Comparison of ENCODE assay signal across 19 mouse cellular contexts in genomic region chr12:80693700-80694099, GRCm38 (mm10). TPM values are rescaled to one million over a fixed set of nuclear protein-coding genes. Genes with fewer than 3 reads are reported as not detected.
A peak's percentile ranks its signal among the peaks of the same experiment; 100 is the strongest.
DNase-seq lines count a peak whose midpoint lies in the region; ATAC-seq and TF ChIP-seq lines count a peak whose summit lies in the region.
"Had no signal": no experiment of that assay in that cellular context is flagged by ENCODE, and none has a peak within 500 bp of the region (broad histone marks: within the 10 kb centered on the region; RNA-seq: fewer than 3 reads in every experiment).

No protein-coding gene starts in this region.

- no peak overlapping the region for H3K27ac ChIP-seq in heart, embryonic 10.5 days
- no peak overlapping the region for H3K27ac ChIP-seq in lung, embryonic 14.5 days (ENCODE audit: low read depth)
- H3K27ac ChIP-seq in neural tube, embryonic 15.5 days (replicated peaks): no peak overlapping the region
- no peak overlapping the region for H3K27ac ChIP-seq in forebrain, embryonic 11.5 days (ENCODE audit: low read depth, low read length)
- H3K27ac ChIP-seq: forebrain, embryonic 13.5 days; hindbrain, embryonic 14.5 days; liver, embryonic 15.5 days had no signal

- peaks cover 79% of the 10 kb centered on the region for H3K27me3 ChIP-seq in heart, embryonic 10.5 days (ENCODE audit: insufficient read depth, poor library complexity, severe bottlenecking)
- peaks cover 37% of the 10 kb centered on the region for H3K27me3 ChIP-seq in lung, embryonic 14.5 days (ENCODE audit: insufficient read depth, low read length)
- peaks cover 52% of the 10 kb centered on the region for H3K27me3 ChIP-seq in neural tube, embryonic 15.5 days (replicated peaks)
- peaks cover 34% of the 10 kb centered on the region for H3K27me3 ChIP-seq in forebrain, embryonic 11.5 days (ENCODE audit: control insufficient read depth, insufficient read depth, low read length)

- no peak overlapping the region for H3K9ac ChIP-seq in lung, embryonic 14.5 days
- H3K9ac ChIP-seq in neural tube, embryonic 15.5 days (replicated peaks): no peak overlapping the region
- H3K9ac ChIP-seq in forebrain, embryonic 11.5 days (ENCODE audit: low read length): no peak overlapping the region
- H3K9ac ChIP-seq: forebrain, embryonic 13.5 days; liver, embryonic 15.5 days had no signal

- ATAC-seq in lung, embryonic 14.5 days (ENCODE audit: insufficient read depth): no peak
- ATAC-seq in neural tube, embryonic 15.5 days (ENCODE audit: low FRiP score): no peak
- no peak for ATAC-seq in forebrain, embryonic 11.5 days (replicated peaks; ENCODE audit: low FRiP score)
- ATAC-seq: forebrain, embryonic 13.5 days had no signal

- DNase-seq in heart, embryonic 10.5 days (ENCODE audit: low spot score): no peak
- DNase-seq in heart, postnatal 10 days: no peak
- DNase-seq in lung, embryonic 14.5 days: no peak
- DNase-seq in lung, postnatal 36 days: no peak
- DNase-seq in brain, embryonic 14.5 days (ENCODE audit: low read depth): peak; percentile 23
- DNase-seq in forebrain, embryonic 11.5 days (ENCODE audit: low spot score): no peak
- DNase-seq in spleen, postnatal 4 days (ENCODE audit: low spot score in 2 of 2): no peak
- DNase-seq: cerebellum, postnatal 14 days; gastrocnemius, postnatal 36 days; kidney, postnatal 25 days; right cerebral cortex, postnatal 25 days; thymus, adult 18-20 months had no signal

- TF ChIP-seq POLR2A in brain, embryonic 14.5 days (IDR thresholded peaks at IDR 0.05; ENCODE audit: borderline replicate concordance, extremely low read depth, insufficient read depth, insufficient read length, poor library complexity, severe bottlenecking): no peak

- peak overlapping the region; percentile 72; the same call in 1 of the 2 replicates for H3K4me2 ChIP-seq in lung, embryonic 14.5 days
- H3K4me2 ChIP-seq in neural tube, embryonic 15.5 days: peak overlapping the region; percentile 66
- H3K4me2 ChIP-seq in forebrain, embryonic 11.5 days (ENCODE audit: low read depth, low read length, severe bottlenecking): no peak overlapping the region

- 0 out of 2 replicates have a peak overlapping the region, but pooled peaks have one; percentile 59 for H3K4me3 ChIP-seq in heart, embryonic 10.5 days
- no peak overlapping the region for H3K4me3 ChIP-seq in lung, embryonic 14.5 days (ENCODE audit: low read depth, low read length)
- H3K4me3 ChIP-seq in neural tube, embryonic 15.5 days (replicated peaks): peak overlapping the region; percentile 46
- no peak overlapping the region for H3K4me3 ChIP-seq in forebrain, embryonic 11.5 days (ENCODE audit: low read depth, low read length)
- H3K4me3 ChIP-seq: megakaryocyte, embryonic 14.5 days had no signal

- WGBS in heart, embryonic 10.5 days: 34% methylated on average over 2 of the region's 2 CpGs
- WGBS in lung, embryonic 14.5 days: 25% methylated on average over 2 of the region's 2 CpGs
- 38% methylated on average over 2 of the region's 2 CpGs for WGBS in neural tube, embryonic 15.5 days
- WGBS in forebrain, embryonic 11.5 days: 57% methylated on average over 2 of the region's 2 CpGs

- no peaks in the 10 kb centered on the region for H3K36me3 ChIP-seq in heart, embryonic 10.5 days
- H3K36me3 ChIP-seq in lung, embryonic 14.5 days (ENCODE audit: insufficient read depth): no peaks in the 10 kb centered on the region
- no peaks in the 10 kb centered on the region for H3K36me3 ChIP-seq in neural tube, embryonic 15.5 days
- no peaks in the 10 kb centered on the region for H3K36me3 ChIP-seq in forebrain, embryonic 11.5 days (ENCODE audit: control insufficient read depth, insufficient read depth, low read length)
- H3K36me3 ChIP-seq: liver, embryonic 15.5 days had no signal

- H3K9me3 ChIP-seq in heart, embryonic 10.5 days: no peaks in the 10 kb centered on the region
- H3K9me3 ChIP-seq in lung, embryonic 14.5 days (ENCODE audit: low read depth, low read length): no peaks in the 10 kb centered on the region
- no peaks in the 10 kb centered on the region for H3K9me3 ChIP-seq in neural tube, embryonic 15.5 days (replicated peaks)
- no peaks in the 10 kb centered on the region for H3K9me3 ChIP-seq in forebrain, embryonic 11.5 days (ENCODE audit: control insufficient read depth, low read length)
- H3K9me3 ChIP-seq: forebrain, embryonic 13.5 days; liver, embryonic 15.5 days had no signal

- TF ChIP-seq CTCF in lung, embryonic 14.5 days (IDR thresholded peaks at IDR 0.05; ENCODE audit: low read depth): no peak
- no peak for TF ChIP-seq CTCF in brain, embryonic 14.5 days (IDR thresholded peaks at IDR 0.05; ENCODE audit: borderline replicate concordance, extremely low read depth, insufficient read depth, insufficient read length)

- intact Hi-C loops in heart, postnatal 10 days (cut with DNase I): no loop called here

- peaks cover 33% of the 10 kb centered on the region for H3K4me1 ChIP-seq in heart, embryonic 10.5 days
- H3K4me1 ChIP-seq in lung, embryonic 14.5 days (ENCODE audit: insufficient read depth): peaks cover 6% of the 10 kb centered on the region; the same call in 1 of the 2 replicates
- peaks cover 20% of the 10 kb centered on the region for H3K4me1 ChIP-seq in neural tube, embryonic 15.5 days
- H3K4me1 ChIP-seq in forebrain, embryonic 11.5 days (replicated peaks; ENCODE audit: control insufficient read depth, insufficient read depth, low read length): peaks cover 14% of the 10 kb centered on the region

RNA-seq across cellular contexts. Expression of gene Plekhd1, which starts 1.3 kb away (rescaled TPM):
- 0.38 and 0.63 TPM in 2 replicates for polyA plus RNA-seq in heart, embryonic 10.5 days (2016; fragmentation: Nextera tagmentation; extraction: Ambion mirVana)
- total RNA-seq in heart, postnatal 10 days (2021): under 1 TPM; 0.25 to 0.60 TPM
- polyA plus RNA-seq in lung, embryonic 14.5 days (2014; fragmentation: Nextera tagmentation; extraction: Ambion mirVana): 2.7 and 4.6 TPM in 2 replicates
- 2.0 and 3.5 TPM in 2 replicates for polyA plus RNA-seq in brain, embryonic 14.5 days (2012; rRNA removed)
- polyA plus RNA-seq in neural tube, embryonic 15.5 days (2015; fragmentation: Nextera tagmentation; extraction: Ambion mirVana): 10.5 and 11.8 TPM in 2 replicates
- polyA plus RNA-seq in forebrain, embryonic 11.5 days (2014; fragmentation: Nextera tagmentation; extraction: Ambion mirVana): 0.48 and 0.60 TPM in 2 replicates
- total RNA-seq: adrenal gland, adult 18-20 months; gastrocnemius, postnatal 36 days; MEL had no signal

RNA-seq across cellular contexts. Expression of gene Erh, which starts 49.6 kb away (rescaled TPM):
- polyA plus RNA-seq in heart, embryonic 10.5 days (2016; fragmentation: Nextera tagmentation; extraction: Ambion mirVana): 265 and 347 TPM in 2 replicates
- total RNA-seq in heart, postnatal 10 days (2021): 10 to 100 TPM; 43.6 to 60.4 TPM
- 357 and 369 TPM in 2 replicates for polyA plus RNA-seq in lung, embryonic 14.5 days (2014; fragmentation: Nextera tagmentation; extraction: Ambion mirVana)
- 317 and 398 TPM in 2 replicates for polyA plus RNA-seq in brain, embryonic 14.5 days (2012; rRNA removed)
- 258 and 270 TPM in 2 replicates for polyA plus RNA-seq in neural tube, embryonic 15.5 days (2015; fragmentation: Nextera tagmentation; extraction: Ambion mirVana)
- polyA plus RNA-seq in forebrain, embryonic 11.5 days (2014; fragmentation: Nextera tagmentation; extraction: Ambion mirVana): 400 and 407 TPM in 2 replicates

RNA-seq across cellular contexts. Expression of gene Slc39a9, which starts 50.0 kb away (rescaled TPM):
- 21.6 and 24.5 TPM in 2 replicates for polyA plus RNA-seq in heart, embryonic 10.5 days (2016; fragmentation: Nextera tagmentation; extraction: Ambion mirVana)
- total RNA-seq in heart, postnatal 10 days (2021): 10 to 100 TPM; 25.8 to 27.1 TPM
- 33.9 and 38.2 TPM in 2 replicates for polyA plus RNA-seq in lung, embryonic 14.5 days (2014; fragmentation: Nextera tagmentation; extraction: Ambion mirVana)
- 33.4 and 38.2 TPM in 2 replicates for polyA plus RNA-seq in brain, embryonic 14.5 days (2012; rRNA removed)
- 22.6 and 25.5 TPM in 2 replicates for polyA plus RNA-seq in neural tube, embryonic 15.5 days (2015; fragmentation: Nextera tagmentation; extraction: Ambion mirVana)
- 29.9 and 33.1 TPM in 2 replicates for polyA plus RNA-seq in forebrain, embryonic 11.5 days (2014; fragmentation: Nextera tagmentation; extraction: Ambion mirVana)

Comparison
In these comparisons a context has a peak if more than half of its experiments do, and no peak if none do; other contexts are left out.
1. H3K4me3 ChIP-seq: peak in heart, embryonic 10.5 days (single experiment) and neural tube, embryonic 15.5 days (single experiment); none in lung, embryonic 14.5 days (single experiment) and forebrain, embryonic 11.5 days (single experiment).